Mouse (Mus musculus): ENCODE data around the gene Llcfc1. TPM values are rescaled to one million over a fixed set of nuclear protein-coding genes. Genes with fewer than 3 reads are reported as not detected.

The Llcfc1 gene
- polyA plus RNA-seq, 1 experiment from 2014 or later: not detected

DNA sequence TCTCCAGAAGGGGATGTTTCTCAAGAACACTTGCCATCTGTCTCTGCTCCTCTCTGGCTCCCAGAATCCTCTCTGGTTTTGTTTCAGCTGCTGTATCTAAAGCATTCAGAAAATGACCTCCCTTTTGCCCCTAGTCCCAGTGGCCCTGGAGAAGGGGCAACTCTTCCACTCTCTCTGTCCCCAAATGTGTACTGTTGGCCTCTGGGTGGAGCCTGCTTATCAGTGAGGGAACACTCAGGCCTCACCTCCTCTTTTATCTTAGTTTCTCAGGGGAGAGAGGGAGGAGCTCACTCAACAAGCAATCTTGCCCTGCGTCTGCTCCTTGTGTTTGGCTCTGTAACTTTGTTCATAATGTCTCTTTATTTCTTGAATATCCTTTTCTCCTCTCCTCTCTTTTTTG is 19.9 kb downstream of the Llcfc1 start, which contains the start of gene Kel:
Kel (minus strand) TSS at position 217 of the 400 bp plus-strand sequence.
- Histone ChIP-seq H3K27ac (peak within 1 kb of the TSS; percentile 98), H3K9ac (peak within 1 kb of the TSS; percentile 93), H3K4me1 (replicated peaks) (peaks cover 48% of the 10 kb centered on the region), H3K27me3 (no peaks in the 10 kb centered on the region), H3K4me3 (replicated peaks) (peak within 1 kb of the TSS; percentile 80), H3K9me3 (replicated peaks) (no peaks in the 10 kb centered on the region), H3K36me3 (peaks cover 36% of the 10 kb centered on the region), H3K4me2 (peak within 1 kb of the TSS; percentile 79)
- DNase-seq (peak; percentile 87), ATAC-seq (ENCODE audit: low read depth) (peak; percentile 80)
- 6% methylated on average over 1 of the region's 1 CpGs for WGBS (ENCODE audit: insufficient replicate concordance)

DNA sequence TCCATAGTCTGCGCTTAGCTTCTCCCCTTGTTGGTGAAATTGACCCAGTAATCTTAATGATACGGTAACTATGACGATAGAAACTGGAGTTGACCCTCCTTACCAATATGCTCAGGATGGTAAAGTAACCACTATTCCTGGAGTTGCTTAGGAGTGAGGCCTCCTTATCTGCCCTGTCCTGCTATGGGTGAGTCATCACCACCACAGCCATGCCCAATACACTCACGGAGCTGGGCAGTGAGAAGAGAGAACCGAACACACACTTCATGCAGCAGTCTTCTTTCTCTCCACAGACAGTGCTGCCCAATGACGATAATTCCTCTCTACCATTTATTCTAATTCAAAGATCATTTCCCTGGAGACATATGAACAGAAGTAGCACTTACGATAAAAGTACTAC is 22.0 kb downstream of the Llcfc1 start:
- WGBS (ENCODE audit: insufficient replicate concordance): 21% methylated on average over 7 of the region's 7 CpGs
- H3K4me3 ChIP-seq (replicated peaks): peak overlapping the region; percentile 26
- peaks cover 16% of the 10 kb centered on the region for H3K36me3 ChIP-seq
- H3K9me3 ChIP-seq (replicated peaks): no peaks in the 10 kb centered on the region
- peak overlapping the region; percentile 93 for H3K9ac ChIP-seq
- H3K4me1 ChIP-seq (replicated peaks): peaks cover 59% of the 10 kb centered on the region
- no peaks in the 10 kb centered on the region for H3K27me3 ChIP-seq
- H3K27ac ChIP-seq: peak overlapping the region; percentile 98
- peak; percentile 79 for DNase-seq
- peak overlapping the region; percentile 79 for H3K4me2 ChIP-seq
- ATAC-seq (ENCODE audit: low read depth): peak; percentile 89

DNA sequence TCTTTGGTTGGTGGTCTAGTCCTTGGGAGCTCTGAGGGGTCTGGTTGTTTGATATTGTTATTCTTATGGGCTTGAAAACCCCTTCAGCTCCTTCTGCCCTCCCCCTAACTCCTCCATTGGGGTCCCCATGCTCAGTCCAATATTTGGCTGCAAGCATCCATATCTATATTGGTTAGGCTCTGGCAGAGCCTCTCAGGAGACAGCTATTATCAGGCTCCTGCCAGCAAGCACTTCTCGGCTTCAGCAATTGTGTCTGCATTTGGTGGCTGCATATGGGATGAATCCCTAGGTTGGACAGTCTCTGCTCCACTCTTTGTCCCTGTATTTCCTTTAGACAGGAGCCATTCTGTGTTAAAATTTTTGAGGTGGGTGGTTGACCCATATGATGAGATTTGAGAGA is 26.1 kb downstream of the Llcfc1 start:
- no peaks in the 10 kb centered on the region for H3K36me3 ChIP-seq
- no peaks in the 10 kb centered on the region for H3K9me3 ChIP-seq (replicated peaks)
- H3K4me1 ChIP-seq (replicated peaks): peaks cover 73% of the 10 kb centered on the region
- H3K27me3 ChIP-seq: no peaks in the 10 kb centered on the region
- H3K4me2 ChIP-seq: peak overlapping the region; percentile 40
- H3K27ac ChIP-seq: peak overlapping the region; percentile 85
- H3K9ac ChIP-seq: peak overlapping the region; percentile 42; the same call in 1 of the 2 replicates
- ATAC-seq (ENCODE audit: low read depth) (peak; percentile 48), DNase-seq (no peak)
- H3K4me3 ChIP-seq (replicated peaks): no peak overlapping the region
- 8% methylated on average over 1 of the region's 1 CpGs for WGBS (ENCODE audit: insufficient replicate concordance)

DNA sequence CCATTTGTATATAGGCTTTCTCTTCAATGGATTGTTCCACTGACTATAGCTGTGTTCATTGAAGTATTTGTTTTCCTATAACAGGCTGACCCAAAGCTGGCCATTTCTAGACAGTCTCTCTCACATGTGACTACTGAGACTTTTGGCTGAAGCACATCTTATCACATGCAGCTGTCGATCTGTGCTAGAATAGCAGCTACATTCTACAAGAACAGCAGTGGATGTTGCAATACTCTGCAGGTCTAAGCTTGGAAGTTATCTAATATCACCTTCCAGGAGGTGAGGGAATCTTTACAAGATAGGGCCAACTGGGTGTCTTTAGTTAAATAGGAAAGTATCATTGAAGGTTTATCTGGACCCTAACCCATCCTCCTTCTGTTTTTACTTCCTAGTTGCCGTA is 37.2 kb downstream of the Llcfc1 start:
- H3K9me3 ChIP-seq (replicated peaks): no peaks in the 10 kb centered on the region
- no peak overlapping the region for H3K4me2 ChIP-seq
- no peak overlapping the region for H3K9ac ChIP-seq
- no peak overlapping the region for H3K4me3 ChIP-seq (replicated peaks)
- no peaks in the 10 kb centered on the region for H3K27me3 ChIP-seq
- no peak for DNase-seq
- 36% methylated on average over 2 of the region's 2 CpGs for WGBS (ENCODE audit: insufficient replicate concordance)
- ATAC-seq (ENCODE audit: low read depth): peak; percentile 75
- no peak overlapping the region for H3K27ac ChIP-seq
- H3K4me1 ChIP-seq (replicated peaks): peaks cover 14% of the 10 kb centered on the region
- H3K36me3 ChIP-seq: no peaks in the 10 kb centered on the region

DNA sequence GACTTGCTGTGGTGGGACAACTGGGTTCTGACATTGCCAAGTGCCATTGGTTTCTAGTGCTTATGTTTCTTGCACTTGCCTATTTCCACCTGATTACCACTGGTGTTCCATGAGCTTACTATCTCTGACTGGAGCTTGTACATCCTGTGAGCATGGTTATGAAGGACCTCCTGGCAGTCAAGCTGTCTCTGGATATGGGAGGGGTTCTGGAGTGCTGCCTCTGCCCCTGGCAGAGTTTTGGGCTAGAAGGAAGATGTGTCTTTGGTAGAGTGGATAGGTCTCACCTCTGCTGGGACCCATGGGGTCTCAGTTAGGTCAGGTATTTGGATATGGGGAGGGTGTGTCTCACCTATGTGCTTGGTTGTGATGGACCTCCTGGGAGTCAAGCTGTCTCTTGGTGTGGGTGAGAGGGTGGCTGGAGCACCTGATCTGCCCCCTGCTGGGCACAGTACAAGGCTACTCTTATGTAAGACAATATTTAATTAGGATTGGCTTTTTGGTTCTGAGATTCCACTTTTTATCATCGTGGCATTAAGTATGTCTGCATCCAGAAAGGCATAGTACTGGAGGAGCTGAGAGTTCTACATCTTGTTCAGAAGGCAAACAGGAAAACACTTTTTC is 43.9 kb downstream of the Llcfc1 start:
- H3K36me3 ChIP-seq: no peaks in the 10 kb centered on the region
- H3K27me3 ChIP-seq: no peaks in the 10 kb centered on the region
- ATAC-seq (ENCODE audit: low read depth) (peak; percentile 83), DNase-seq (peak; percentile 33)
- no peak overlapping the region for H3K4me2 ChIP-seq
- H3K9ac ChIP-seq: no peak overlapping the region
- 51% methylated on average over 1 of the region's 1 CpGs for WGBS (ENCODE audit: insufficient replicate concordance)
- H3K27ac ChIP-seq: no peak overlapping the region
- H3K4me1 ChIP-seq (replicated peaks): peaks cover 6% of the 10 kb centered on the region
- no peaks in the 10 kb centered on the region for H3K9me3 ChIP-seq (replicated peaks)
- no peak overlapping the region for H3K4me3 ChIP-seq (replicated peaks)

DNA sequence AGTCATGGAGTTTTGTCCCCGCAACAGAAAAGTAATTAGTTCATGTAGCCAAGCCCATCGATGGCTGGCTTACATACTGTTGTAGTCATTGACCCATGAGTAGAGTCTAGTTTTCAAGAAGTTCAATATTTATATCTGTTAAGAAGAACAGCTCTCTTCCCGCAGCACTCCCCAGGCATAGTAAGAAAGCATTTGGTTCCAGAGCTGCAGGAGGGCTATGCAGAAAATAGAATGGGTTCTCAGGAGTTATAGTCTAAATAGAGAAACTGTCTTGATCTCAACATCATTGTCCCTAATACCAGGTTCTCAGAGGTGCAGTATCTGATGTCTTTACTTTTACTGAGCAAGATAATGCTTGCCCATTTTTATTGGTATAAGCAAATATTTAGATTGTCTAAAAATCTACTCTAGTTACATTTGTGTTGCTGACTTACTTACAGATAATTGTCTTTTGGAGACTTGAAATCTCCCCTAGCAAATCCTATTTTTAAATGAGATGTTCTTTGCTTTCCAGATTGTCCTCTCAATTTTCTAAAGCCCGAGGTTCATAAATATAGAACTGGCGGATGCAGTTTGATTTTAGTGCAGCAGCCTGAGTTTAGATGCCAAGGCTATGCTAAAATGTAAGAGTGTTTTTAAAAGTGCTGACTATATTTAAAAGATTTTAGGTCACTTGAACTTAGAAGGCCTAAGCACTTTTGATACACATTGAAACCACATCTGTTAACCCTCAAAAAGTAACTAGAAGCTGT is 50.7 kb downstream of the Llcfc1 start:
- Histone ChIP-seq H3K36me3 (no peaks in the 10 kb centered on the region), H3K27me3 (no peaks in the 10 kb centered on the region), H3K9me3 (replicated peaks) (no peaks in the 10 kb centered on the region), H3K4me2 (no peak overlapping the region), H3K4me3 (replicated peaks) (no peak overlapping the region), H3K9ac (no peak overlapping the region), H3K4me1 (replicated peaks) (peaks cover 8% of the 10 kb centered on the region; the same call in 1 of the 2 replicates), H3K27ac (no peak overlapping the region)
- WGBS (ENCODE audit: insufficient replicate concordance): 74% methylated on average over 5 of the region's 5 CpGs
- DNase-seq (no peak), ATAC-seq (ENCODE audit: low read depth) (no peak)

Other genes starting within 250 kb of the Llcfc1 start
- not detected in 2 replicates for gene Gm10334, start 238.3 kb upstream of the Llcfc1 start, polyA plus RNA-seq (2015; fragmentation: Nextera tagmentation; extraction: Ambion mirVana)
- 0.29 TPM in 1 of 2 replicates, not detected in the other for gene Prss1, start 225.5 kb upstream of the Llcfc1 start, polyA plus RNA-seq (2015; fragmentation: Nextera tagmentation; extraction: Ambion mirVana)
- gene Prss2, start 162.6 kb upstream of the Llcfc1 start, polyA plus RNA-seq (2015; fragmentation: Nextera tagmentation; extraction: Ambion mirVana): not detected in 2 replicates
- gene Ephb6, start 78.9 kb upstream of the Llcfc1 start, polyA plus RNA-seq (2015; fragmentation: Nextera tagmentation; extraction: Ambion mirVana): 1.1 and 1.7 TPM in 2 replicates
- gene Trpv6, start 48.0 kb upstream of the Llcfc1 start, polyA plus RNA-seq (2015; fragmentation: Nextera tagmentation; extraction: Ambion mirVana): 0.08 and 0.10 TPM in 2 replicates
- 0.08 TPM in 1 of 2 replicates, not detected in the other for gene Trpv5, start 3.7 kb upstream of the Llcfc1 start, polyA plus RNA-seq (2015; fragmentation: Nextera tagmentation; extraction: Ambion mirVana)
- 237 and 259 TPM in 2 replicates for gene Kel, start 19.9 kb downstream of the Llcfc1 start, polyA plus RNA-seq (2015; fragmentation: Nextera tagmentation; extraction: Ambion mirVana)
- gene Olfr459, start 90.7 kb downstream of the Llcfc1 start, polyA plus RNA-seq (2015; fragmentation: Nextera tagmentation; extraction: Ambion mirVana): not detected in 2 replicates
- not detected in 2 replicates for gene Pip, start 163.1 kb downstream of the Llcfc1 start, polyA plus RNA-seq (2015; fragmentation: Nextera tagmentation; extraction: Ambion mirVana)
- not detected in 2 replicates for gene Sval2, start 168.6 kb downstream of the Llcfc1 start, polyA plus RNA-seq (2015; fragmentation: Nextera tagmentation; extraction: Ambion mirVana)